32 mouse cellular contexts compared by ENCODE assay signal in the genomic region with DNA sequence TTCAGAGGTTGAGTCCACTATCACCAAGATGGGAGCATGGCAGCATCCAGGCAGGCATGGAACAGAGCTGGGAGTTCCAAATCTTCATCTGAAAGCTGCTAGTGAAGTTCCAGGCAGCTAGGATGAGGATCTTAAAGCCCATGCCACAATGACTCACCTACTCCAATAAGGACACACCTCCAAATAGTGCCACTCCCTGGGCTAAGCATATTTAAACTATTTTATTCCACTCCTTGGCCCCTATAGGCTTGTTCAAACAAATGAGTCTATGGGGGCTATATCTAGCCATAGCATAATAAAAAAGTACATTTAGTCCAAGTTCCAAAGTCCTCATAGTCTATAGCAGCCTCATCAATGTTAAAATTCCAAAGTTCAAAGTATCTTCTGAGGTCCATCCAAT. TPM values are rescaled to one million over a fixed set of nuclear protein-coding genes. Genes with fewer than 3 reads are reported as not detected.
DNase-seq lines count a peak whose midpoint lies in the region; ATAC-seq and TF ChIP-seq lines count a peak whose summit lies in the region.
"Had no signal": no experiment of that assay in that cellular context is flagged by ENCODE, and none has a peak within 500 bp of the region (broad histone marks: within the 10 kb centered on the region; RNA-seq: fewer than 3 reads in every experiment).

No protein-coding gene starts in this region.

- no peaks in the 10 kb centered on the region for H3K9me3 ChIP-seq in liver, embryonic 12.5 days (replicated peaks)
- H3K9me3 ChIP-seq in intestine, embryonic 14.5 days (ENCODE audit: control insufficient read depth, low read length): no peaks in the 10 kb centered on the region
- no peaks in the 10 kb centered on the region for H3K9me3 ChIP-seq in intestine, postnatal 0 days (ENCODE audit: control insufficient read depth)
- no peaks in the 10 kb centered on the region for H3K9me3 ChIP-seq in stomach, embryonic 16.5 days (replicated peaks; ENCODE audit: control insufficient read depth, low read length)
- H3K9me3 ChIP-seq: forebrain, embryonic 10.5 days; forebrain, embryonic 13.5 days; heart, embryonic 10.5 days; heart, embryonic 13.5 days; hindbrain, embryonic 12.5 days; hindbrain, embryonic 15.5 days had no signal

- ATAC-seq in liver, embryonic 12.5 days: no peak
- peak; percentile 87 for ATAC-seq in intestine, embryonic 14.5 days (replicated peaks; ENCODE audit: low FRiP score, low TSS enrichment, low read depth)
- peak; percentile 91 for ATAC-seq in intestine, postnatal 0 days
- ATAC-seq in stomach, embryonic 16.5 days (ENCODE audit: insufficient read depth, low FRiP score): peak; percentile 68
- ATAC-seq: CD4-positive, CD25-positive, alpha-beta regulatory T cell, adult 4 months; forebrain, embryonic 13.5 days; forebrain, embryonic 16.5 days had no signal

- H3K4me1 ChIP-seq in liver, adult 2 months (ENCODE audit: control insufficient read depth, insufficient read depth, low read length): peaks cover 9% of the 10 kb centered on the region; the same call in 1 of the 2 replicates
- no peaks in the 10 kb centered on the region for H3K4me1 ChIP-seq in liver, embryonic 12.5 days
- H3K4me1 ChIP-seq in intestine, embryonic 14.5 days (replicated peaks; ENCODE audit: control insufficient read depth, insufficient read depth, low read length): no peaks in the 10 kb centered on the region
- H3K4me1 ChIP-seq in intestine, postnatal 0 days (replicated peaks; ENCODE audit: control insufficient read depth, insufficient read depth, low read length): peaks cover 4% of the 10 kb centered on the region; the same call in 1 of the 2 replicates
- H3K4me1 ChIP-seq in stomach, embryonic 16.5 days (ENCODE audit: control insufficient read depth, insufficient read depth, low read length): no peaks in the 10 kb centered on the region
- H3K4me1 ChIP-seq: forebrain, embryonic 10.5 days; forebrain, embryonic 13.5 days; heart, embryonic 10.5 days; heart, embryonic 13.5 days; hindbrain, embryonic 12.5 days; hindbrain, embryonic 15.5 days had no signal

- H3K79me2 ChIP-seq in liver, adult 2 months (ENCODE audit: control insufficient read depth, insufficient read depth, low read length): no peaks in the 10 kb centered on the region

- H3K27ac ChIP-seq in liver, adult 2 months (replicated peaks; ENCODE audit: insufficient read depth, low read depth, low read length): no peak overlapping the region
- H3K27ac ChIP-seq in liver, embryonic 12.5 days: no peak overlapping the region
- no peak overlapping the region for H3K27ac ChIP-seq in intestine, embryonic 14.5 days (ENCODE audit: low read depth)
- H3K27ac ChIP-seq in intestine, postnatal 0 days (ENCODE audit: low read depth, low read length): no peak overlapping the region
- no peak overlapping the region for H3K27ac ChIP-seq in stomach, embryonic 16.5 days (ENCODE audit: low read length)
- H3K27ac ChIP-seq: forebrain, embryonic 10.5 days; forebrain, embryonic 13.5 days; heart, adult 2 months; heart, embryonic 10.5 days; heart, embryonic 13.5 days; hindbrain, embryonic 12.5 days; hindbrain, embryonic 15.5 days had no signal

- no peak for TF ChIP-seq CTCF in liver, adult 2 months (IDR thresholded peaks at IDR 0.05; ENCODE audit: low read depth, low read length)
- no peak for TF ChIP-seq CTCF in intestine, postnatal 0 days (IDR thresholded peaks at IDR 0.05; ENCODE audit: low read depth)

- no peak for TF ChIP-seq POLR2A in liver, adult 2 months (IDR thresholded peaks at IDR 0.05; ENCODE audit: extremely low read depth, insufficient read depth, low read length)

- DNase-seq in liver, adult 2 months (ENCODE audit: extremely low read depth, low read depth, low spot score): peak; percentile 65
- no peak for DNase-seq in intestine, embryonic 14.5 days (ENCODE audit: low spot score)
- DNase-seq in cerebellum, postnatal 25 days: no peak
- no peak for DNase-seq in gastrocnemius, adult 8-10 months (ENCODE audit: low spot score in 2 of 2)
- DNase-seq in right cerebral cortex, adult 18-20 months: no peak
- DNase-seq: adrenal gland, adult 2 months; adrenal gland, postnatal 25 days; cerebellum, adult 11-12 months; cerebellum, adult 8-10 months; cerebellum, postnatal 10 days; gastrocnemius, postnatal 14 days; heart, adult 2 months; heart, postnatal 14 days had no signal

- no peak overlapping the region for H3K9ac ChIP-seq in liver, adult 2 months (ENCODE audit: low read depth, low read length)
- no peak overlapping the region for H3K9ac ChIP-seq in liver, embryonic 12.5 days
- H3K9ac ChIP-seq in intestine, embryonic 14.5 days (ENCODE audit: low read length): no peak overlapping the region
- no peak overlapping the region for H3K9ac ChIP-seq in intestine, postnatal 0 days (ENCODE audit: low read depth, low read length)
- no peak overlapping the region for H3K9ac ChIP-seq in stomach, embryonic 16.5 days (ENCODE audit: low read length)
- H3K9ac ChIP-seq: forebrain, embryonic 13.5 days; heart, embryonic 13.5 days; hindbrain, embryonic 12.5 days; hindbrain, embryonic 15.5 days had no signal

- H3K36me3 ChIP-seq in liver, adult 2 months (ENCODE audit: control insufficient read depth, insufficient read depth, low read length): no peaks in the 10 kb centered on the region
- H3K36me3 ChIP-seq in liver, embryonic 12.5 days: no peaks in the 10 kb centered on the region
- H3K36me3 ChIP-seq in intestine, embryonic 14.5 days (ENCODE audit: control insufficient read depth, insufficient read depth, low read length): no peaks in the 10 kb centered on the region
- H3K36me3 ChIP-seq in intestine, postnatal 0 days (ENCODE audit: control insufficient read depth, insufficient read depth): no peaks in the 10 kb centered on the region
- no peaks in the 10 kb centered on the region for H3K36me3 ChIP-seq in stomach, embryonic 16.5 days (ENCODE audit: control insufficient read depth, insufficient read depth, low read length)
- H3K36me3 ChIP-seq: forebrain, embryonic 10.5 days; heart, embryonic 10.5 days; heart, embryonic 13.5 days; hindbrain, embryonic 12.5 days; hindbrain, embryonic 15.5 days had no signal

- no peaks in the 10 kb centered on the region for H3K27me3 ChIP-seq in liver, adult 2 months (ENCODE audit: control insufficient read depth, insufficient read depth, low read length)
- H3K27me3 ChIP-seq in liver, embryonic 12.5 days (replicated peaks): no peaks in the 10 kb centered on the region
- no peaks in the 10 kb centered on the region for H3K27me3 ChIP-seq in intestine, embryonic 14.5 days (replicated peaks; ENCODE audit: control insufficient read depth, insufficient read depth, low read length)
- no peaks in the 10 kb centered on the region for H3K27me3 ChIP-seq in intestine, postnatal 0 days (replicated peaks; ENCODE audit: control insufficient read depth, insufficient read depth, low read length)
- no peaks in the 10 kb centered on the region for H3K27me3 ChIP-seq in stomach, embryonic 16.5 days (ENCODE audit: control insufficient read depth, insufficient read depth, low read length)
- H3K27me3 ChIP-seq: forebrain, embryonic 13.5 days; heart, embryonic 13.5 days; hindbrain, embryonic 12.5 days; hindbrain, embryonic 15.5 days had no signal

- no peak overlapping the region for H3K4me2 ChIP-seq in liver, embryonic 12.5 days
- H3K4me2 ChIP-seq in intestine, embryonic 14.5 days (ENCODE audit: low read length): no peak overlapping the region
- no peak overlapping the region for H3K4me2 ChIP-seq in intestine, postnatal 0 days (replicated peaks; ENCODE audit: low read depth)
- H3K4me2 ChIP-seq in stomach, embryonic 16.5 days (ENCODE audit: low read depth, low read length): no peak overlapping the region
- H3K4me2 ChIP-seq: forebrain, embryonic 13.5 days; heart, embryonic 13.5 days; hindbrain, embryonic 12.5 days; hindbrain, embryonic 15.5 days had no signal

- no peak overlapping the region for H3K4me3 ChIP-seq in liver, adult 2 months (ENCODE audit: insufficient read depth, low read depth, low read length)
- H3K4me3 ChIP-seq in liver, embryonic 12.5 days: no peak overlapping the region
- no peak overlapping the region for H3K4me3 ChIP-seq in intestine, embryonic 14.5 days (ENCODE audit: low read depth, low read length)
- no peak overlapping the region for H3K4me3 ChIP-seq in intestine, postnatal 0 days (ENCODE audit: low read depth, low read length)
- H3K4me3 ChIP-seq in stomach, embryonic 16.5 days (replicated peaks; ENCODE audit: low read length): no peak overlapping the region
- H3K4me3 ChIP-seq: forebrain, embryonic 10.5 days; forebrain, embryonic 13.5 days; heart, adult 2 months; heart, embryonic 10.5 days; heart, embryonic 13.5 days; hindbrain, embryonic 12.5 days; hindbrain, embryonic 15.5 days had no signal

RNA-seq across cellular contexts. Expression of a gene that starts 45.4 kb away (rescaled TPM):
- total RNA-seq in liver, adult 2 months (2014; rRNA removed): not detected in 2 replicates
- not detected in 2 replicates for polyA plus RNA-seq in liver, adult 2 months (2012; rRNA removed)
- polyA plus RNA-seq in liver, embryonic 12.5 days (2016; fragmentation: Nextera tagmentation; extraction: Ambion mirVana): not detected in 2 replicates
- not detected in 2 replicates for polyA plus RNA-seq in intestine, embryonic 14.5 days (2014; fragmentation: Nextera tagmentation; extraction: Ambion mirVana)
- polyA plus RNA-seq in intestine, postnatal 0 days (2015; fragmentation: Nextera tagmentation; extraction: Ambion mirVana): 0.29 TPM in 1 of 2 replicates, not detected in the other
- not detected in 2 replicates for polyA plus RNA-seq in stomach, embryonic 16.5 days (2015; fragmentation: Nextera tagmentation; extraction: Ambion mirVana)
- total RNA-seq in gastrocnemius, adult 8-10 months (2022): not detected
- total RNA-seq: adrenal gland, adult 2 months; adrenal gland, postnatal 25 days; gastrocnemius, adult 18-20 months; gastrocnemius, postnatal 14 days; heart, adult 2 months; heart, postnatal 14 days; hematopoietic stem cell, adult 5-6 weeks; MEL had no signal
- polyA plus RNA-seq: adrenal gland, adult 2 months; brain, embryonic 14.5 days; CD4-positive, CD25-positive, alpha-beta regulatory T cell, adult 4 months; embryonic facial prominence, embryonic 11.5 days; embryonic facial prominence, embryonic 14.5 days; forebrain, embryonic 10.5 days; forebrain, embryonic 13.5 days; forebrain, embryonic 16.5 days; gonadal fat pad, adult 2 months; heart, adult 2 months; heart, embryonic 10.5 days; heart, embryonic 13.5 days; heart, embryonic 16.5 days; hindbrain, embryonic 12.5 days; hindbrain, embryonic 15.5 days had no signal
